Mouse (Mus musculus): ENCODE measurements around the gene Dnajb12. TPM values are rescaled to one million over a fixed set of nuclear protein-coding genes. Genes with fewer than 3 reads are reported as not detected.

Dnajb12 gene
- polyA plus RNA-seq, 2 experiments: 26.3 to 34.1 TPM

GRCm38 (mm10) chr10:59900939-59901338, 21.6 kb downstream of the Dnajb12 start:
- WGBS: 51% methylated on average over 4 of the region's 4 CpGs
- Histone ChIP-seq H3K9ac (ENCODE audit: low read depth, low read length, severe bottlenecking) (no peak overlapping the region), H3K27ac (replicated peaks; ENCODE audit: low read depth, low read length) (no peak overlapping the region)

GRCm38 (mm10) chr10:59901463-59901862, 22.1 kb downstream of the Dnajb12 start:
- Histone ChIP-seq H3K27ac (replicated peaks; ENCODE audit: low read depth, low read length) (no peak overlapping the region), H3K9ac (ENCODE audit: low read depth, low read length, severe bottlenecking) (no peak overlapping the region), H3K4me2 (replicated peaks; ENCODE audit: low read depth, low read length, severe bottlenecking) (no peak overlapping the region), H3K27me3 (ENCODE audit: control insufficient read depth, insufficient read depth, low read length) (no peaks in the 10 kb centered on the region), H3K36me3 (ENCODE audit: control insufficient read depth, insufficient read depth, low read length) (peaks cover 21% of the 10 kb centered on the region), H3K4me1 (ENCODE audit: control insufficient read depth, insufficient read depth, low read length) (peaks cover 53% of the 10 kb centered on the region), H3K4me3 (replicated peaks; ENCODE audit: low read length) (no peak overlapping the region), H3K9me3 (ENCODE audit: control insufficient read depth, low read length) (no peaks in the 10 kb centered on the region)
- ATAC-seq (ENCODE audit: low FRiP score, low read depth) (no peak), DNase-seq (ENCODE audit: low spot score) (no peak)
- WGBS: 71% methylated on average over 1 of the region's 1 CpGs
- TF ChIP-seq POLR2A (IDR thresholded peaks at IDR 0.05; ENCODE audit: borderline replicate concordance, extremely low read depth, insufficient read depth, insufficient read length): no peak

More at GRCm38 (mm10) chr10:59900939-59901338, 21.6 kb downstream of the Dnajb12 start:
- Histone ChIP-seq H3K4me3 (replicated peaks; ENCODE audit: low read length) (no peak overlapping the region), H3K9me3 (ENCODE audit: control insufficient read depth, low read length) (no peaks in the 10 kb centered on the region), H3K4me1 (ENCODE audit: control insufficient read depth, insufficient read depth, low read length) (peaks cover 53% of the 10 kb centered on the region), H3K27me3 (ENCODE audit: control insufficient read depth, insufficient read depth, low read length) (no peaks in the 10 kb centered on the region), H3K36me3 (ENCODE audit: control insufficient read depth, insufficient read depth, low read length) (peaks cover 25% of the 10 kb centered on the region), H3K4me2 (replicated peaks; ENCODE audit: low read depth, low read length, severe bottlenecking) (no peak overlapping the region)
- TF ChIP-seq POLR2A (IDR thresholded peaks at IDR 0.05; ENCODE audit: borderline replicate concordance, extremely low read depth, insufficient read depth, insufficient read length): no peak
- ATAC-seq (ENCODE audit: low FRiP score, low read depth) (no peak), DNase-seq (ENCODE audit: low spot score) (no peak)

GRCm38 (mm10) chr10:59901986-59902605, 22.7 kb downstream of the Dnajb12 start:
- 0 out of 2 replicates have a peak overlapping the region, but pooled peaks have one; percentile 13 for H3K27ac ChIP-seq (replicated peaks; ENCODE audit: low read depth, low read length)
- TF ChIP-seq POLR2A (IDR thresholded peaks at IDR 0.05; ENCODE audit: borderline replicate concordance, extremely low read depth, insufficient read depth, insufficient read length): no peak
- no peak overlapping the region for H3K4me2 ChIP-seq (replicated peaks; ENCODE audit: low read depth, low read length, severe bottlenecking)
- ATAC-seq (ENCODE audit: low FRiP score, low read depth) (no peak), DNase-seq (ENCODE audit: low spot score) (no peak)
- H3K9me3 ChIP-seq (ENCODE audit: control insufficient read depth, low read length): no peaks in the 10 kb centered on the region
- 66% methylated on average over 8 of the region's 8 CpGs for WGBS
- H3K4me1 ChIP-seq (ENCODE audit: control insufficient read depth, insufficient read depth, low read length): peaks cover 51% of the 10 kb centered on the region
- H3K9ac ChIP-seq (ENCODE audit: low read depth, low read length, severe bottlenecking): peak overlapping the region; percentile 28; the same call in 1 of the 2 replicates
- no peaks in the 10 kb centered on the region for H3K27me3 ChIP-seq (ENCODE audit: control insufficient read depth, insufficient read depth, low read length)
- H3K4me3 ChIP-seq (replicated peaks; ENCODE audit: low read length): no peak overlapping the region
- peaks cover 14% of the 10 kb centered on the region for H3K36me3 ChIP-seq (ENCODE audit: control insufficient read depth, insufficient read depth, low read length)

GRCm38 (mm10) chr10:59902606-59902990, 23.2 kb downstream of the Dnajb12 start:
- Histone ChIP-seq H3K9ac (ENCODE audit: low read depth, low read length, severe bottlenecking) (0 out of 2 replicates have a peak overlapping the region, but pooled peaks have one; percentile 28), H3K4me3 (replicated peaks; ENCODE audit: low read length) (no peak overlapping the region), H3K4me2 (replicated peaks; ENCODE audit: low read depth, low read length, severe bottlenecking) (no peak overlapping the region), H3K4me1 (ENCODE audit: control insufficient read depth, insufficient read depth, low read length) (peaks cover 54% of the 10 kb centered on the region), H3K9me3 (ENCODE audit: control insufficient read depth, low read length) (no peaks in the 10 kb centered on the region), H3K36me3 (ENCODE audit: control insufficient read depth, insufficient read depth, low read length) (peaks cover 9% of the 10 kb centered on the region), H3K27ac (replicated peaks; ENCODE audit: low read depth, low read length) (peak overlapping the region; percentile 1; the same call in 1 of the 2 replicates), H3K27me3 (ENCODE audit: control insufficient read depth, insufficient read depth, low read length) (no peaks in the 10 kb centered on the region)
- no peak for ATAC-seq (ENCODE audit: low FRiP score, low read depth)
- no peak for TF ChIP-seq POLR2A (IDR thresholded peaks at IDR 0.05; ENCODE audit: borderline replicate concordance, extremely low read depth, insufficient read depth, insufficient read length)
- no peak for DNase-seq (ENCODE audit: low spot score)
- 55% methylated on average over 7 of the region's 8 CpGs for WGBS

GRCm38 (mm10) chr10:59903170-59903569, 23.8 kb downstream of the Dnajb12 start:
- DNase-seq (ENCODE audit: low spot score): no peak
- H3K9ac ChIP-seq (ENCODE audit: low read depth, low read length, severe bottlenecking): no peak overlapping the region
- 27% methylated on average over 7 of the region's 7 CpGs for WGBS
- H3K4me2 ChIP-seq (replicated peaks; ENCODE audit: low read depth, low read length, severe bottlenecking): no peak overlapping the region
- peaks cover 4% of the 10 kb centered on the region; the same call in 1 of the 2 replicates for H3K36me3 ChIP-seq (ENCODE audit: control insufficient read depth, insufficient read depth, low read length)
- TF ChIP-seq POLR2A (IDR thresholded peaks at IDR 0.05; ENCODE audit: borderline replicate concordance, extremely low read depth, insufficient read depth, insufficient read length): no peak
- H3K27me3 ChIP-seq (ENCODE audit: control insufficient read depth, insufficient read depth, low read length): no peaks in the 10 kb centered on the region
- no peaks in the 10 kb centered on the region for H3K9me3 ChIP-seq (ENCODE audit: control insufficient read depth, low read length)
- H3K27ac ChIP-seq (replicated peaks; ENCODE audit: low read depth, low read length): peak overlapping the region; percentile 1; the same call in 1 of the 2 replicates
- no peak for ATAC-seq (ENCODE audit: low FRiP score, low read depth)
- no peak overlapping the region for H3K4me3 ChIP-seq (replicated peaks; ENCODE audit: low read length)
- H3K4me1 ChIP-seq (ENCODE audit: control insufficient read depth, insufficient read depth, low read length): peaks cover 57% of the 10 kb centered on the region

Measured in limb, embryonic 14.5 days (tissue).